Mouse (Mus musculus) limb, embryonic 11.5 days (tissue): ENCODE data around the gene Cpt1a. TPM values are rescaled to one million over a fixed set of nuclear protein-coding genes. Genes with fewer than 3 reads are reported as not detected.
A peak's percentile ranks its signal among the peaks of the same experiment; 100 is the strongest.

Experiments used
- ATAC-seq: fragments of 200-750 bp; cut with Nextera tagmentation; 2 replicates; pipeline ENCODE4 v1.8.0; 2017; ENCODE audit warnings: low read depth; ENCODE audit not compliant: insufficient number of reproducible peaks, low FRiP score, low TSS enrichment
- DNase-seq: peaks from one replicate; pipeline ENCODE4 v3.0.0-alpha.2; 2015; ENCODE audit warnings: low spot score
- H3K27ac ChIP-seq: fragments of 300-500 bp; sonication (generic); replicated peaks from 2 replicates; pipeline ENCODE4 v1.5.1; 2014; ENCODE audit warnings: low read depth, mild to moderate bottlenecking, low read length
- H3K27me3 ChIP-seq: fragments of 300-500 bp; sonication (generic); 2 replicates; pipeline ENCODE4 v1.6.1; 2014; ENCODE audit warnings: mild to moderate bottlenecking, low read length, mixed read lengths; ENCODE audit not compliant: control insufficient read depth, insufficient read depth
- H3K36me3 ChIP-seq: fragments of 300-500 bp; sonication (generic); 2 replicates; pipeline ENCODE4 v1.6.1; 2014; ENCODE audit warnings: mild to moderate bottlenecking, low read length, moderate library complexity, mixed read lengths; ENCODE audit not compliant: control insufficient read depth, insufficient read depth
- H3K4me1 ChIP-seq: fragments of 300-500 bp; sonication (generic); 2 replicates; pipeline ENCODE4 v1.6.1; 2014; ENCODE audit warnings: low read length, mixed read lengths; ENCODE audit not compliant: control insufficient read depth, insufficient read depth
- H3K4me2 ChIP-seq: fragments of 300-500 bp; sonication (generic); 2 replicates; pipeline ENCODE4 v1.6.1; 2014; ENCODE audit warnings: low read depth, mild to moderate bottlenecking, moderate library complexity; ENCODE audit not compliant: severe bottlenecking
- H3K4me3 ChIP-seq: fragments of 300-500 bp; sonication (generic); 2 replicates; pipeline ENCODE4 v1.5.1; 2014; ENCODE audit warnings: low read depth, low read length
- H3K9ac ChIP-seq: fragments of 300-500 bp; sonication (generic); 2 replicates; pipeline ENCODE4 v1.6.1; 2014; ENCODE audit warnings: mild to moderate bottlenecking, low read length
- H3K9me3 ChIP-seq: fragments of 300-500 bp; sonication (generic); 2 replicates; pipeline ENCODE4 v1.6.1; 2016; ENCODE audit warnings: low read length; ENCODE audit not compliant: control insufficient read depth
- WGBS: fragments of 180-500 bp; shearing (Covaris S2); extraction: QIAGEN DNeasy Blood & Tissue Kit; methylation state at CpG from one replicate; pipeline ENCODE4 v1.1.7; 2014; 5-methylcytosine and 5-hydroxymethylcytosine counted together
- polyA plus RNA-seq: library from polyadenylated mRNA; unstranded; fragments of >200 nt; fragmentation: Nextera tagmentation; extraction: Ambion mirVana; gene quantifications from 2 replicates; pipeline ENCODE4 v1.2.1, GENCODE M21; 2014

Gene Cpt1a
- polyA plus RNA-seq, 1 experiment from 2014 or later, result 10.8 TPM

GRCm38 (mm10) chr19:3389089-3389488, 67.0 kb downstream of the Cpt1a start:
- under 1% methylated on average over 37 of the region's 43 CpGs for WGBS
- no peak overlapping the region for H3K27ac ChIP-seq
- H3K27me3 ChIP-seq, result no peaks in the 10 kb centered on the region
- H3K9ac ChIP-seq, result peak overlapping the region; percentile 61
- peaks cover 5% of the 10 kb centered on the region; the same call in 1 of the 2 replicates for H3K9me3 ChIP-seq
- ATAC-seq, result peak; percentile 84
- H3K36me3 ChIP-seq, result no peaks in the 10 kb centered on the region
- H3K4me3 ChIP-seq, result peak overlapping the region; percentile 32
- peak overlapping the region; percentile 78 for H3K4me2 ChIP-seq
- DNase-seq, result peak; percentile 89
- no peaks in the 10 kb centered on the region for H3K4me1 ChIP-seq

GRCm38 (mm10) chr19:3392384-3392783, 70.2 kb downstream of the Cpt1a start:
- no peak overlapping the region for H3K9ac ChIP-seq
- H3K4me3 ChIP-seq, result no peak overlapping the region
- no peak overlapping the region for H3K27ac ChIP-seq
- H3K27me3 ChIP-seq, result no peaks in the 10 kb centered on the region
- peaks cover 5% of the 10 kb centered on the region; the same call in 1 of the 2 replicates for H3K9me3 ChIP-seq
- ATAC-seq (no peak), DNase-seq (no peak)
- no peak overlapping the region for H3K4me2 ChIP-seq
- H3K4me1 ChIP-seq, result no peaks in the 10 kb centered on the region
- 46% methylated on average over 1 of the region's 1 CpGs for WGBS
- no peaks in the 10 kb centered on the region for H3K36me3 ChIP-seq

- no peak overlapping the region for H3K9ac ChIP-seq
- H3K4me1 ChIP-seq, result no peaks in the 10 kb centered on the region
- H3K36me3 ChIP-seq, result no peaks in the 10 kb centered on the region
- no peak overlapping the region for H3K4me2 ChIP-seq
- H3K27ac ChIP-seq, result no peak overlapping the region
- H3K27me3 ChIP-seq, result no peaks in the 10 kb centered on the region
- DNase-seq (no peak), ATAC-seq (no peak)
- 82% methylated on average over 3 of the region's 3 CpGs for WGBS
- no peak overlapping the region for H3K4me3 ChIP-seq
- peaks cover 2% of the 10 kb centered on the region; the same call in 1 of the 2 replicates for H3K9me3 ChIP-seq
Observed at GRCm38 (mm10) chr19:3394216-3394615, 72.1 kb downstream of the Cpt1a start.

- ATAC-seq, result no peak
- no peak for DNase-seq
- Histone ChIP-seq H3K36me3 (no peaks in the 10 kb centered on the region), H3K27ac (no peak overlapping the region), H3K27me3 (no peaks in the 10 kb centered on the region), H3K4me2 (no peak overlapping the region), H3K4me1 (no peaks in the 10 kb centered on the region), H3K9ac (no peak overlapping the region), H3K4me3 (no peak overlapping the region), H3K9me3 (no peaks in the 10 kb centered on the region)
- WGBS, result 92% methylated on average over 4 of the region's 4 CpGs
Observed at GRCm38 (mm10) chr19:3400057-3400456, 77.9 kb downstream of the Cpt1a start.

DNA sequence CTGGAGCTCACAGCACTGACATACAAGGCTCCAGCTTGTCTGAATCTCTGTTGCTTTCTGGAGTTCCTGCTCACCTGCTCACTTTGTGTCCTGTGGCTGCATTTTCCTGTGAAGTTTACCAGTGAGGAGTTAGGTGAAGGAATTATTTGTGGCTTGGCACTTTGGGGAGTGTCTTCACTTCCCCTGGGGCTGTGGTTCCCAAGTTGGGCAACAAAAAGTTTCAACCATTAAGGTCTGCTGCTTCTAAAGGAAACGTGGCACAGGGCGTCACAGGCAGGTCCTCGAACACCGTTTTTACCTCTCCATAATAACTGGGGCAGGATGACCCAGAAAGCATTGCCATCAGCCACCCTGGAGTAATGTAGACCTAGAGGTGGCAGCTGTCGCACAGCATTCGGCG, 79.4 kb downstream of the Cpt1a start:
- Histone ChIP-seq H3K9ac (no peak overlapping the region), H3K9me3 (no peaks in the 10 kb centered on the region), H3K4me1 (no peaks in the 10 kb centered on the region), H3K4me2 (no peak overlapping the region), H3K36me3 (no peaks in the 10 kb centered on the region), H3K27ac (no peak overlapping the region), H3K4me3 (no peak overlapping the region), H3K27me3 (no peaks in the 10 kb centered on the region)
- DNase-seq (no peak), ATAC-seq (no peak)
- WGBS, result 86% methylated on average over 7 of the region's 7 CpGs

DNA sequence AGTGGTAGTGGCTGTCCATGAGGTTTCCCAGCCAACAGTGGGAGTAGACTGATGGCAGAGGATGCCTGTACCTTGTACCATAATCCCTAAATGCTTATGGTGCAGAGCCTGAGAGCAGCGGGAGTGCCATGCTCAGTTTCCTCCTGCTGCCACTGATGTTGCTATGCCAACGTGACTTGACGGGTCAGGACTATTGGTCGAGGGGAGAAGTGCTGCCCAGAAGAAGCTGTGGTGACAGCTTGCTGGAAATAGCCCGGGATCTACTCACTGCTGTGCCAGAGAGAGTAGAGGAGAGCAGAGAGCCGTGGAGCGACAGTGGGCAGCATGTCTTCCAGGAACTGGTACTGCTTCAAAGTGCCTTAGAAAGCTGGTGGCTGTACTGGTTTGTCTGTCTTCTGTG, 79.8 kb downstream of the Cpt1a start:
- no peaks in the 10 kb centered on the region for H3K9me3 ChIP-seq
- H3K4me3 ChIP-seq, result no peak overlapping the region
- H3K36me3 ChIP-seq, result no peaks in the 10 kb centered on the region
- DNase-seq (no peak), ATAC-seq (no peak)
- no peak overlapping the region for H3K4me2 ChIP-seq
- WGBS, result 62% methylated on average over 7 of the region's 7 CpGs
- no peak overlapping the region for H3K27ac ChIP-seq
- no peaks in the 10 kb centered on the region for H3K4me1 ChIP-seq
- no peak overlapping the region for H3K9ac ChIP-seq
- H3K27me3 ChIP-seq, result no peaks in the 10 kb centered on the region

- no peaks in the 10 kb centered on the region for H3K9me3 ChIP-seq
- ATAC-seq (no peak), DNase-seq (no peak)
- H3K9ac ChIP-seq, result no peak overlapping the region
- no peak overlapping the region for H3K4me3 ChIP-seq
- no peak overlapping the region for H3K27ac ChIP-seq
- H3K4me1 ChIP-seq, result no peaks in the 10 kb centered on the region
- no peaks in the 10 kb centered on the region for H3K27me3 ChIP-seq
- no peaks in the 10 kb centered on the region for H3K36me3 ChIP-seq
- WGBS, result 81% methylated on average over 6 of the region's 6 CpGs
- H3K4me2 ChIP-seq, result no peak overlapping the region
Observed at GRCm38 (mm10) chr19:3402390-3402789, 80.3 kb downstream of the Cpt1a start.

- Histone ChIP-seq H3K36me3 (no peaks in the 10 kb centered on the region), H3K4me1 (no peaks in the 10 kb centered on the region), H3K27me3 (no peaks in the 10 kb centered on the region), H3K4me2 (no peak overlapping the region), H3K27ac (no peak overlapping the region), H3K9ac (no peak overlapping the region), H3K4me3 (no peak overlapping the region), H3K9me3 (no peaks in the 10 kb centered on the region)
- ATAC-seq, result no peak
- no peak for DNase-seq
- WGBS, result 87% methylated on average over 7 of the region's 7 CpGs
Observed at GRCm38 (mm10) chr19:3404030-3404429, 81.9 kb downstream of the Cpt1a start.

DNA sequence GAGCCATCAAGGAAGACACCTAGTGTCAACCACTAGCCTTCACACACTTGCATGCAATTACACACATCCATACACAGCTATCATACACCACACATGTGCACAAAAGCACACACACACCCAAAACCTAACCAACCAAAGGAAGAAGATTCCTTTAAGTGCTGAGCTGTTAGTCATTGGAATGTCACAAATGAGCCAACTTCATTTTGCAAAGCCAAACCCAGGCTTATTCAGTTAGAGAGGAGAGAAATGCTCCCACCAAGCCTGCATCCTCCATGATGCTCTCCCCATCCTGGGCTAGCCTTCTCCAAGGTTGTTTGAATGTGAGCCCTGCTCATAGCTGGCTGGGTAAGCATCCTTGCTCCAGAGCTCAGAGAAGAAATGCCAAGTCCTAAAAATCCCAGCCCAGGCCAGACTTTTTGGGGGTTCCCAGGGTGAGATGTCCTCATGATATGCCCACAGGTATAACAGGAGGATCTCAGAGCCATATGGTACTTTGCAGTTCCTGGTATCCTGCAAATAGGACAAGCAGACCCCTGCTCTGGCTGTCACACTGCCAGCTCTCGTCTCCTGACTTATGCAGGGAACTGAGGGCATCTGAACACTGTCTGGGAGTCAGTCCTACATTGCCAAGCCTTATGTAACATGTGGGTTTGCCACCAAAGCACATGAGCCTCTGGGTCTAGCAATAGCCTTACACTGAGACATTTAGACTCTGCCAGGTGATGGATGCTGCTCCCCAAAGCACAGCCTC, 83.6 kb downstream of the Cpt1a start:
- Histone ChIP-seq H3K27me3 (no peaks in the 10 kb centered on the region), H3K9me3 (no peaks in the 10 kb centered on the region), H3K4me3 (no peak overlapping the region), H3K36me3 (no peaks in the 10 kb centered on the region), H3K27ac (no peak overlapping the region), H3K4me1 (no peaks in the 10 kb centered on the region), H3K9ac (no peak overlapping the region), H3K4me2 (no peak overlapping the region)
- WGBS, result 72% methylated on average over 1 of the region's 1 CpGs
- DNase-seq (no peak), ATAC-seq (no peak)
